Mouse (Mus musculus) embryonic fibroblast, embryonic 13.5 days (primary cell): Measurements from ENCODE around the gene Ylpm1.

Experiments used
- CTCF ChIP-seq: IDR thresholded peaks from 2 replicates; pipeline ENCODE4 v1.5.1; 2011; ENCODE audit warnings: mild to moderate bottlenecking, control low read depth, low read length, moderate library complexity, borderline replicate concordance; ENCODE audit not compliant: insufficient read depth
- POLR2A ChIP-seq: IDR thresholded peaks from 2 replicates; pipeline ENCODE4 v1.6.1; 2011; ENCODE audit warnings: low read depth, mild to moderate bottlenecking, control low read depth, low read length, moderate library complexity

GRCm38 (mm10) chr12:85091190-85091589 is 95.1 kb downstream of the Ylpm1 start:
- TF ChIP-seq POLR2A (no peak), CTCF (no peak)
